Mouse (Mus musculus) urinary bladder, postnatal 25 days (tissue): ENCODE results near the gene Gpr39.
A peak's percentile ranks its signal among the peaks of the same experiment; 100 is the strongest.

Experiments used
- DNase-seq: peaks from one replicate; pipeline ENCODE4 v3.0.0; 2022; ENCODE audit warnings: low spot score

The Gpr39 gene

DNA sequence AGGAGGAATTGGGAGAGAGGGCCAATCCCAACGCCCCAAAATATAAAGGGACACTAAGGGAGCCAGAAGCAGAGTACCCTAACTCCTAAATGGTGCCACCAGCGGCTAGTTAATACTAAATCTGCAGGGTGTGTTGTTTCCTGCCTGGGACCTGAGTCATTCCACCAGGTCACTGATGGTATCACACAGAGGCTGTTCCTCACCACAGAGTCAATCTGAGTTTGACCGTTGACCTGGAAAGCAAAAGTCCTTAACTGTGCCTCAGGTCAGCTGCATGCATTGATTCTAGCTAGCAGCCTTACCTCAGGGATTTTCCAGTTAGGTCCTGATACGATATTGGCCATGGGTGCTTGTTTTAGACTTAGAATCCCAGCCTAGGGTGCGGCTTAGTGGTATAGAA lies 17.5 kb downstream of the Gpr39 start:
- DNase-seq = no peak

- DNase-seq = no peak
Observed at GRCm38 (mm10) chr1:125701101-125701590, 24.4 kb downstream of the Gpr39 start.

DNA sequence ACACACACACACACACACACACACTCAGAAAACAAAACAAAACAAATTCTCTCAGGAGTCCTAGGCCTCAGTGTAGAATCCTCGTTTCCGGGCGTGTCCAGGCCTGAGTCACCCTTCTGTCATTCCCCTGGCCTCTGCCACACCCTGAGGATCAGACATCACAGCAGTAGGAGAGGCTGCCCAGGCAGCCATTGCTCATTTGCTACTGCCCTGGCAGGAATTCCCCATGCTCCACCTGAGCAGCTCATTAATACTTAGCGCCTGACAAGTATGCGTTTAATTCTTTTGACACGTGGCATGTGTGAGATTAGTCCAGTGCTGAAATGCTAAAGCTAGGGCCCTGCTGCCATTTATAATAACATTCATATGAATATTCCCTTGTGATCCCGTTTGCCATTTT lies 25.0 kb downstream of the Gpr39 start:
- DNase-seq = peak; percentile 31

DNA sequence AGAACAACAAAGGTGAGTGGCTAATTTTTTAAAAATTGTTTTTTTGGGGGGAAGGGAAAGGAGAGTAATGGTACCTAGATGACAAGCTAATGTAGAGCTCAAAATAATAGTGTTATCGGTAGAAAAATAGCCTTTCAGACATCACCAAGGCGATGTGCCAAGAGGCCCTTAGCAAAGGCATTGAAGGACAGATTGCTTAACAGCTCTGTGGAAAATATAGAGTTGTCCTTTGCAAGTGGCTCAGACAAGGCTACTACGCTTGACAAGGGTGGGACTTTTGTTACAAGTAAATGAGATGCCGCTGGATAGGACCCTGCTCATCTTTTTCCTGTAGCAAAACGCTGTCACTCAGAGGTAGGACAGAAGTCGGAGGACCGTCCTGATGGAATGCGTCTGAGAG lies 25.5 kb downstream of the Gpr39 start:
- no peak for DNase-seq

GRCm38 (mm10) chr1:125705412-125705811 lies 28.6 kb downstream of the Gpr39 start:
- DNase-seq = no peak

DNA sequence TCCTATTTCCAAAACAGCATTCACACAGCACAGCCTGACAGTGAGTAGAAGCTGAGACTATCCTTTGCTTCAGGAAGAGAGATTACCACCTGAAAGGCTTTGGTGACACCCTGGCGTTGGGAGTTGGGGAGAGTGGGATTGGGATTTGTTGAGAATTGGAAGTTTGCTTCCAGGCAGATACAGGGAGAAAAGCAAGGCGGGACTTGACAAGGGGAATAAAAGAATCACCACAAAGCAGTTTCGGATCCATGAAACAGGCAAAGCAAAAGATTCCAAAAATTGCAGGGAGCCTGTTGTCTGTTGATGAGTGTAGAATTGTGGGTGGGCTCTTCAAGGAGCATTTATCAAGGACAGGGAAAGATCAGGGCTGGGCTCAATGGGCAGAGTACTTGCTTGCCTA lies 38.5 kb downstream of the Gpr39 start:
- no peak for DNase-seq

DNA sequence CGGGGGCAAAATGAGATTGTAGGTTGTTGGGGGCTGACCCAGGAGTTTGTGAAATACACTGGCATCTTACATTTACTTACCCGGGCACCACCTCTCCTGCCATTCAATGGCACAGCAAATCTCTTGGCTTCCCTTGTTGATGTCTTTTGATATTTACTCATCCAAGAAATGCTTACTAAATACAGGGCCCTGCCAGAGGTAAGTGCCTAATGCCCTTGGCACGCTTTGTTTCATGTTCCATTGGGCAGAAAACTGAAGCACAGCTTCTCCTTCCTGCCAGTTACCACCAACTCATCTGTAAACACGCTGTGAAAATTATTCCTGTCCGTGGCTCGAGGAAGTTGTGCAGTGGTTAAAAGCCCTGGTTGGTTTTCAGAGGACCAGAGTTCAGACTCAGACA lies 39.4 kb downstream of the Gpr39 start:
- no peak for DNase-seq

GRCm38 (mm10) chr1:125717906-125718305 lies 41.1 kb downstream of the Gpr39 start:
- no peak for DNase-seq

GRCm38 (mm10) chr1:125719127-125719526 lies 42.3 kb downstream of the Gpr39 start:
- DNase-seq = no peak

GRCm38 (mm10) chr1:125721104-125721758 lies 44.4 kb downstream of the Gpr39 start:
- DNase-seq = no peak

DNA sequence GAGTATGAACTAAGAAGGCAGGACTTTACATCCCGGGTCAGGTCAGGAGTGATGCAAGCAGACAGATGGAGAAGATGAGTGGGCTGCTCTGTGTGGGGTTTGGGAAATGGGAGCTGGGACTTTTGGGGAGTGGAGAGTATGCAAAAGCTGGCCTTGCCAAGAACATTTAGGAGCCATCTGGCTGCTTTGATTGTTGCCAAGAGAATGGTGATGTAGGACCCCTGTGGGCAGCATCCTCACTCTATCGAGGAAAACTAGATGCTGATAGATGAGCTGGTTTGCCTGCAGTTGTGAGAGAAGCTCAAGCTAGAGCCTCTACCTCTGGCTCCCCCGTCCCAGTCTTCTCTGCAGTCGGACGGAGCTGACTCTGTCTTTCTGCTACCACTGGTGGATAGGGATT lies 47.5 kb downstream of the Gpr39 start:
- DNase-seq = no peak

DNA sequence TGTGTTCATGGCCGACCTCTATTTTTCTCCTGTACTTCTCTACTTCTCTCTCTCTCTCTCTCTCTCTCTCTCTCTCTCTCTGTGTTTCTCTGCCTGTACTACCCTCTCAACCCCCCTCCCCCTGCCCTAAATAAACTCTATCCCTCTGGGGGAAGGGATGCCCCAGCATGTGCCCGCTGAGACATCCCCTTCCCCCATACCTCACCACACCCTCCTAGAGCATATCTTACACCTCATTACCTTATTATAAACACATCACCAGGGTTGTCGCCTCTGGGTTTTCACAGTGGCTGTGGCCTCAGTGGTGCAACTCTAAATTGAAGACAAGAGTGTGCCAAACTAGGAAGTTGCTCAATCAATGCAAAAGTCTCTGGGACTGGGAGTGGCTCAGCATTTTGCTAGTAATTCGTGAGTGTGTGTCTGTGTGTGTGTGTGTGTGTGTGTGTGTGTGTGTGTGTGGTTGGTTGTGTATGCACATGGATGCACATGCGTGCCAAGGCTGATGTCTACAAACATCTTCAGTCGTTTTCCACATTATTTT lies 52.3 kb downstream of the Gpr39 start:
- DNase-seq = no peak

DNA sequence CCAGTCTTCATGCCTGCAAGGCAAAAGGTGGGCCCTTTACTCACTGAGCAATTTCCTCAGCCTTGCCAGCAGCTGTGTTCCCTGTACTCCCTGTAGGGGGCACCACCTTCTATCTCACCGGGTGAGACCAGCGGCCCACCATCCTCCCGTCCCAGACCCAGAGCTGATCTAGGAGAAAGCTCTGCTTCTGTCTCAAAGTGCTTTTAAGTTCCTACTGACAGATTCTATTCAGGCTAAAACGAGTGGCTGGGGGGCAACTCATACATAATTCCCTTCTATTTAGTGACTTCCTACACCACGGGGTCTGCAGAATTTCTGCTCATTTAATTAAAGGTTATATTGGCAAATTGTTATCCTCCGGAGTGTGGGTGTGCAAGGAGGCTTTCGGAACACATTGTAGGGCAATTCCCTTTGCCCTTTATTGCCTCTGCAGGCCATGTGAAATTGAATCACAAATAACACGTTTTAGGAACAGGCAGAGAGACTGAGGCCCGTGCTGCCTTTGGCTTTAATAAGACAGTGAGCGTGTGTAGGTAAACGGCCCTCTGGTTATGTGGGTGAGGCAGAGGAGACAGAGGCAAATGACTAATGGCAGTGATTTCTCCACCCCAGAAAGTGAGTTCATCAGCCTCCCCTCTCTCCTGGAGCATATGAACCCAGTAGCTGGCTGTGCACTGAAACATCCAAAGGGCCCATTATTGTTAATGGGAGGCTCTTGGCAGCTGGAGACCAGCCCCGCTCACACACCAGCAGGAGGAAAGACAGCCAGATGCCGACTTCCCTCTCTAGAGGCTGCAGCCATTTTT lies 53.1 kb downstream of the Gpr39 start:
- DNase-seq = no peak

- no peak for DNase-seq
Observed at GRCm38 (mm10) chr1:125730537-125730880, 53.7 kb downstream of the Gpr39 start.

- no peak for DNase-seq
Observed at GRCm38 (mm10) chr1:125731854-125732253, 55.1 kb downstream of the Gpr39 start.

GRCm38 (mm10) chr1:125744766-125745165 lies 68.0 kb downstream of the Gpr39 start:
- DNase-seq = no peak

DNA sequence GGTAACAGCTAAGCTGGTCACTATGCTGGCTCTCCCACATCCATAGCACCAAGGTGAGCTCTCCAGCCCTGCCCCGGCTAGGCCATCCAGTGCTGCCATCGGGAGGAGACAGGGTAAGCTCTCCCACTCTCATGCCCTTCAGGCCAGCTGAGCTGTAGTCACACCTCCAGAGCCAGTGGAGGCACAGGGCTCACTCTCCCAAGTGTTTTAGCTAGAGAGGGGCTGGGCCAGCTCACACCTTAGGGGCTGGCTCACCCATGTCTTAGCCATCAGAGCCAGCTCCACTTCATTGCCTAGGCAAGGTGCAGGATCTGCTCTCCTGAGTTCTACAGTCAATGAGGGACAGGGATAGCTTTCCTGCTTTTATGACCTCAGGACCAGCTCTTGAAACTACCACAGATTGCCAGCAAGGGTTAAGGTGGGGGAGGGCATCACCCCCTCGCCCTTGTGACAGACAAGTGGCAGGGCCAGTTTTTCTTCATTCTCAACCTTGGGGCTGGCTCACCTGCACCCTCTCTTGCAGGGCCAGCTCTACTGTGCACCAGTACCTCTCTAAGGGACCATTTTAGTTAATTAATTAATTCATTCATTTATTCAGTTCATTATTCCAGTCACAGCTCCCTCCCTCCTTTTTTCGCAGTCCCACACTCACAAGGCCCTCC lies 78.7 kb downstream of the Gpr39 start:
- DNase-seq = peak; percentile 29

- peak; percentile 36 for DNase-seq
Observed at GRCm38 (mm10) chr1:125759972-125760695, 83.3 kb downstream of the Gpr39 start.

GRCm38 (mm10) chr1:125760696-125761025 lies 83.9 kb downstream of the Gpr39 start:
- DNase-seq = no peak

DNA sequence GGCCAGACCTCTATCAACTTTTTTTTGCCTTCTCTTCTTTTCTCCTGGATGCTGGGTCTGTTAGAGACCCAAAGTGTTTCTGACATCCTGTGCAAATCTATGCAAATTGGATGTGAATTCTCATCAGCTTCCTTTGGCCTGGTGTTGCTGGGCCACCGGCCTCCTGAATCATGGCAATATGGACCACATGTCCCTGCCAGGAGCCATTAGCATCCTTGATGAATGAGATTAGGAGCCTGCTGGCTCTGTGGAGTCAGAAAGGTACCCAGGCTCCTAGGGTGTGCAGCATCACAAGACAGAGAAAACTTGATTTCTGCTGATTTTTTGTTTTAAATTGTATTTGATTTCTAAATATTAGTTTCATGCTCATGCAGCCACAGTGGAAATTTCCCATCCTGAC lies 85.3 kb downstream of the Gpr39 start:
- no peak for DNase-seq

GRCm38 (mm10) chr1:125789804-125790203 lies 113.0 kb downstream of the Gpr39 start:
- DNase-seq = peak; percentile 61

DNA sequence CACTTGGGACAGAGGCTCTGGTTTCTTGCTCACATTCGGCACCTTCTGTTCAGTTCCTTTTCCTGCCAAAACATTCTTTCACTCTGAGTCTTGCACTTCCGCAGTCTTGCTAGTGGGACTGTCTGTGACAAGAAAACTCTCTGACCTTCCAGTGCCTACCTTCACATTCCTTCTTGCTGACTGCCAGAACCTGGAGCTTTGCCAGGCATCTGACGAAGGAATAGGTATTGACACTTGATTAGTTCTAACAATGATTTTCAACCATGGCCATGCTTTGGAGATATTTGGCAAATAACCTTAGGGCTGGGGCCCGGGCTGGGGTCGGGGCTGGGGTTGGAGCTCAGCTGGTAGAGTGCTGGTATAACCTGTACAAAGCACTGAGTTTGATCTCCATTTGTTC lies 123.7 kb downstream of the Gpr39 start:
- DNase-seq = peak; percentile 53
